Mouse (Mus musculus): ENCODE data around the gene Zfp429. TPM values are rescaled to one million over a fixed set of nuclear protein-coding genes. Genes with fewer than 3 reads are reported as not detected.

The Zfp429 gene
- polyA plus RNA-seq, 1 experiment = not detected

DNA sequence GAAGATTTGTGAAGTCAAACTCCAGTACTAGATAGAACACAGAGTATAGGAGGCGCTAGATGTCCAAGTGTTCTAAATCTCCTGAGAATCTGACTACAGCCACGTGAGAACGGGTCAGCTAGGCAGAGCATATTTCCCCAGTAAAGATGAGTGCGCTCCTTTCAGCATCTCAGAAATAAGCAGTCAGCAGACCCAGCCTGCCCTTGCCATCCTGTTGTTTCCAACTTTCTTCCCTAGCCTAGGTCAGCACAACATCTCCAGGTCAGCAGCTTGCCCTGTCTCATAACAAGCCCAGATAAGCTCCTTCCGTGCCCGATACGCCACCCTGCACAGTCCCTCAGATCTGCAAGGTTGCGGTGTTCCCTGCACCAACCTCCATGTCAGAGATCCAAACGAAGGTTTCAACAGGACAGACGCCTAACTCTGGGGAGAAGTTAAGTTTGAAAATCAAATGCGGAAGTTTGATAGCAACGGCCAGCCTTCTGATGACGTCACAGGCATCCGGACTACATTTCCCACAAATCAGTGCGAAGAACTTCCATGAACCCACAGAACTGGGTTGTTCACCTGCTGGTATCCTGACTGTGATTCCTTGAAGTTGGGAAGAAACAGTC, 39.4 kb downstream of the Zfp429 start, which contains the start of the genes Gm28044 and Zfp953:
TSS of gene Gm28044 (minus strand) at position 406 of the 614 bp plus-strand sequence.
TSS of gene Zfp953 (minus strand) at position 475 of the 614 bp plus-strand sequence.
- Histone ChIP-seq H3K4me1 (ENCODE audit: control insufficient read depth, insufficient read depth, low read length) (no peaks in the 10 kb centered on the region), H3K27ac (ENCODE audit: insufficient read depth, low read depth, low read length) (peak within 1 kb of the TSS; percentile 64), H3K4me3 (ENCODE audit: insufficient read depth, low read depth, low read length) (peak within 1 kb of the TSS; percentile 95)
- under 1% methylated on average over 15 of the region's 15 CpGs for WGBS
- TF ChIP-seq CTCF (IDR thresholded peaks at IDR 0.05; ENCODE audit: insufficient read depth, low read depth, low read length) (no peak), POLR2A (IDR thresholded peaks at IDR 0.05; ENCODE audit: insufficient read depth, low read depth, low read length) (no peak)

DNA sequence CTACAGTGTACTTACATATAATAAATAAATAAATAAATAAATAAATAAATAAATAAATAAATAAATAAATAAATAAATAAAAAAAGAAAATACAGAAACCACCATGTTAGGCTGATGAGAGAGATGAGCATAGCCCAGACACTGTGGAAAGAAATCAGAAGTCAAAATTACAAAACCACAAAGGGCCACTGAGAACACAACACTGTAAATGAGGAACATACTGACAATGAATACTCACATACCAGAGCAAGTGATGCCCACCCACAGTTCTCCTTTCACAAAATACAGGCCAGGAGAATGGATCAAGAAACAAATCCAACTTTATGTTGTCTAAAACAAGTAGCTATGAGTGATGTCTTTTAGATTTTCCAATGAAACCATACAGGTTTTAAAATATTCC, 47.8 kb downstream of the Zfp429 start:
- TF ChIP-seq CTCF (IDR thresholded peaks at IDR 0.05; ENCODE audit: insufficient read depth, low read depth, low read length) (no peak), POLR2A (IDR thresholded peaks at IDR 0.05; ENCODE audit: insufficient read depth, low read depth, low read length) (no peak)
- Histone ChIP-seq H3K4me3 (ENCODE audit: insufficient read depth, low read depth, low read length) (no peak overlapping the region), H3K27ac (ENCODE audit: insufficient read depth, low read depth, low read length) (no peak overlapping the region), H3K4me1 (ENCODE audit: control insufficient read depth, insufficient read depth, low read length) (no peaks in the 10 kb centered on the region)

DNA sequence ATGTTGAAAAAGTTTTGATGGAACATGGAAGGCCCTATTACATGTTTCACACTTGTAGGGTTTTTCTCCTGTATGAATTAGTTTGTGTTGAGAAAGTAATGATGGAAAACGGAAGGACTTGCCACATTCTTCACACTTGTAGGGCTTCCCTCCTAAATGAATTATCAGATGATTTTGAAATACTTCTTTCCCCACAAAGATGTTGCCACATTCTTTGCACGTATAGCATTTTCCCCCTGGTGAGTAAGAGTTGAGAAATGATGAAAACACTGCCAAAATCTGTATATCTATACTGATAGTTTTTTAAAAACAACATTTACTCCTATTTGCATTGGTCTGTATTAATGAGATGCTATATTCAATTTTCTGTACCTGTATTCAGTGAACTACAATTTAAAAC, 56.2 kb downstream of the Zfp429 start:
- TF ChIP-seq CTCF (IDR thresholded peaks at IDR 0.05; ENCODE audit: insufficient read depth, low read depth, low read length) = no peak
- TF ChIP-seq POLR2A (IDR thresholded peaks at IDR 0.05; ENCODE audit: insufficient read depth, low read depth, low read length) = no peak
- WGBS = 92% methylated on average over 2 of the region's 2 CpGs
- no peaks in the 10 kb centered on the region for H3K4me1 ChIP-seq (ENCODE audit: control insufficient read depth, insufficient read depth, low read length)
- H3K4me3 ChIP-seq (ENCODE audit: insufficient read depth, low read depth, low read length) = no peak overlapping the region
- no peak overlapping the region for H3K27ac ChIP-seq (ENCODE audit: insufficient read depth, low read depth, low read length)

Other genes starting within 250 kb of the Zfp429 start
- gene Rsl1, start 226.6 kb downstream of the Zfp429 start, polyA plus RNA-seq (2012; ENCODE audit: insufficient read depth, insufficient read length, low replicate concordance, missing spikeins) = not detected in 2 replicates
- not detected in 2 replicates for gene Zfp455, start 205.3 kb downstream of the Zfp429 start, polyA plus RNA-seq (2012; ENCODE audit: insufficient read depth, insufficient read length, low replicate concordance, missing spikeins)
- gene Zfp458, start 121.4 kb downstream of the Zfp429 start, polyA plus RNA-seq (2012; ENCODE audit: insufficient read depth, insufficient read length, low replicate concordance, missing spikeins) = not detected in 2 replicates
- not detected in 2 replicates for gene Zfp457, start 93.3 kb downstream of the Zfp429 start, polyA plus RNA-seq (2012; ENCODE audit: insufficient read depth, insufficient read length, low replicate concordance, missing spikeins)
- gene Zfp595, start 67.2 kb downstream of the Zfp429 start, polyA plus RNA-seq (2012; ENCODE audit: insufficient read depth, insufficient read length, low replicate concordance, missing spikeins) = not detected in 2 replicates
- gene Gm28044, start 39.3 kb downstream of the Zfp429 start, polyA plus RNA-seq (2012; ENCODE audit: insufficient read depth, insufficient read length, low replicate concordance, missing spikeins) = not detected in 2 replicates
- gene Zfp953, start 39.2 kb downstream of the Zfp429 start, polyA plus RNA-seq (2012; ENCODE audit: insufficient read depth, insufficient read length, low replicate concordance, missing spikeins) = not detected in 2 replicates
- not detected in 2 replicates for gene Gm28041, start 24.1 kb downstream of the Zfp429 start, polyA plus RNA-seq (2012; ENCODE audit: insufficient read depth, insufficient read length, low replicate concordance, missing spikeins)
- not detected in 2 replicates for gene Zfp456, start 24.0 kb downstream of the Zfp429 start, polyA plus RNA-seq (2012; ENCODE audit: insufficient read depth, insufficient read length, low replicate concordance, missing spikeins)
- gene Zfp459, start 21.6 kb upstream of the Zfp429 start, polyA plus RNA-seq (2012; ENCODE audit: insufficient read depth, insufficient read length, low replicate concordance, missing spikeins) = not detected in 2 replicates
- not detected in 2 replicates for gene Zfp874a, start 51.8 kb upstream of the Zfp429 start, polyA plus RNA-seq (2012; ENCODE audit: insufficient read depth, insufficient read length, low replicate concordance, missing spikeins)
- gene Zfp874b, start 84.4 kb upstream of the Zfp429 start, polyA plus RNA-seq (2012; ENCODE audit: insufficient read depth, insufficient read length, low replicate concordance, missing spikeins) = 211 and 281 TPM in 2 replicates
- not detected in 2 replicates for gene Zfp58, start 100.7 kb upstream of the Zfp429 start, polyA plus RNA-seq (2012; ENCODE audit: insufficient read depth, insufficient read length, low replicate concordance, missing spikeins)
- not detected in 2 replicates for gene Gm26965, start 126.3 kb upstream of the Zfp429 start, polyA plus RNA-seq (2012; ENCODE audit: insufficient read depth, insufficient read length, low replicate concordance, missing spikeins)
- not detected in 2 replicates for gene Zfp87, start 126.4 kb upstream of the Zfp429 start, polyA plus RNA-seq (2012; ENCODE audit: insufficient read depth, insufficient read length, low replicate concordance, missing spikeins)
- gene Zfp748, start 154.0 kb upstream of the Zfp429 start, polyA plus RNA-seq (2012; ENCODE audit: insufficient read depth, insufficient read length, low replicate concordance, missing spikeins) = not detected in 2 replicates
- not detected in 2 replicates for gene Zfp729b, start 209.9 kb upstream of the Zfp429 start, polyA plus RNA-seq (2012; ENCODE audit: insufficient read depth, insufficient read length, low replicate concordance, missing spikeins)
- gene Gm49345, start 237.9 kb upstream of the Zfp429 start, polyA plus RNA-seq (2012; ENCODE audit: insufficient read depth, insufficient read length, low replicate concordance, missing spikeins) = not detected in 2 replicates
- not detected in 2 replicates for gene Zfp729a, start 238.0 kb upstream of the Zfp429 start, polyA plus RNA-seq (2012; ENCODE audit: insufficient read depth, insufficient read length, low replicate concordance, missing spikeins)

Measured in olfactory bulb, adult 2 months (tissue).